Mouse (Mus musculus) heart, postnatal 0 days (tissue): ENCODE data around the gene Fat3.

ENCODE experiments used
- CTCF ChIP-seq: IDR thresholded peaks from 2 replicates; pipeline ENCODE4 v1.5.1; 2016; ENCODE audit warnings: antibody characterized with exemption, control low read depth, low read depth
- EP300 ChIP-seq: IDR thresholded peaks from 2 replicates; pipeline ENCODE4 v1.6.1; 2016; ENCODE audit warnings: antibody characterized with exemption, low read depth

DNA sequence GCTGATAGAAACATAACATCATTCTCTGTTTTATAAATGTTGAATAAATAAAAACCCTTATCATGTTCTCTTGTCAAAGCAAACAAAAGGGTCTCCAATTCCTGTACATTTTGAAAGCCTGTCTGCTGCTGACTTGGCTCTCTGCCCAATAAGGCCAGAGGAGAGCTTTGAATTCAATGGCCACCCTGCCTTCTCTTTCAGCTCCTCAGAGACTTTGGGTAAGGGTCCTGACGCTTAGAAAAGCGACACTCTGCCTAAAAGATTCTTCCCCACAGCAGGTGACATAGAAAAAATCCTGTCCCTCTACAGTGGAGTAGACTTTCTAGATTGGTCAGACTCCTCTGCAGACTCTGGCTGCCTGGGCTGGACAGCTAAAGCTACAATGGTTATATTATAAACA lies 421.8 kb downstream of the Fat3 start:
- no peak for TF ChIP-seq CTCF
- TF ChIP-seq EP300 = no peak
